Mouse (Mus musculus) intestine, embryonic 15.5 days (tissue): ENCODE results near the gene Slc19a3. TPM values are rescaled to one million over a fixed set of nuclear protein-coding genes. Genes with fewer than 3 reads are reported as not detected.

Experiments
- ATAC-seq: fragments of 200-750 bp; cut with Nextera tagmentation; 2 replicates; pipeline ENCODE4 v1.8.0; 2017; ENCODE audit warnings: moderate TSS enrichment, moderate library complexity
- H3K27ac ChIP-seq: fragments of 300-500 bp; sonication (generic); 2 replicates; pipeline ENCODE4 v1.5.1; 2015; ENCODE audit warnings: mild to moderate bottlenecking, inconsistent platforms
- H3K27me3 ChIP-seq: fragments of 300-500 bp; sonication (generic); replicated peaks from 2 replicates; pipeline ENCODE4 v1.6.1; 2015; ENCODE audit warnings: inconsistent platforms
- H3K36me3 ChIP-seq: fragments of 300-500 bp; sonication (generic); 2 replicates; pipeline ENCODE4 v1.6.1; 2015; ENCODE audit warnings: inconsistent platforms
- H3K4me1 ChIP-seq: fragments of 300-500 bp; sonication (generic); replicated peaks from 2 replicates; pipeline ENCODE4 v1.6.1; 2015; ENCODE audit warnings: inconsistent platforms
- H3K4me2 ChIP-seq: fragments of 300-500 bp; sonication (generic); replicated peaks from 2 replicates; pipeline ENCODE4 v1.6.1; 2015; ENCODE audit warnings: mild to moderate bottlenecking, inconsistent platforms
- H3K4me3 ChIP-seq: fragments of 300-500 bp; sonication (generic); replicated peaks from 2 replicates; pipeline ENCODE4 v1.5.1; 2015; ENCODE audit warnings: inconsistent platforms
- H3K9ac ChIP-seq: fragments of 300-500 bp; sonication (generic); 2 replicates; pipeline ENCODE4 v1.6.1; 2015; ENCODE audit warnings: inconsistent platforms
- H3K9me3 ChIP-seq: fragments of 300-500 bp; sonication (generic); 2 replicates; pipeline ENCODE4 v1.6.1; 2016; ENCODE audit warnings: inconsistent platforms
- WGBS: fragments of 180-500 bp; shearing (Covaris S2); methylation state at CpG from one replicate; pipeline ENCODE4 v1.1.7; 2015; 5-methylcytosine and 5-hydroxymethylcytosine counted together
- polyA plus RNA-seq: library from polyadenylated mRNA; unstranded; fragments of >200 nt; fragmentation: Nextera tagmentation; extraction: Ambion mirVana; gene quantifications from 2 replicates; pipeline ENCODE4 v1.2.1, GENCODE M21; 2015

Gene Slc19a3
- 1.0 and 1.1 TPM in 2 replicates for polyA plus RNA-seq

DNA sequence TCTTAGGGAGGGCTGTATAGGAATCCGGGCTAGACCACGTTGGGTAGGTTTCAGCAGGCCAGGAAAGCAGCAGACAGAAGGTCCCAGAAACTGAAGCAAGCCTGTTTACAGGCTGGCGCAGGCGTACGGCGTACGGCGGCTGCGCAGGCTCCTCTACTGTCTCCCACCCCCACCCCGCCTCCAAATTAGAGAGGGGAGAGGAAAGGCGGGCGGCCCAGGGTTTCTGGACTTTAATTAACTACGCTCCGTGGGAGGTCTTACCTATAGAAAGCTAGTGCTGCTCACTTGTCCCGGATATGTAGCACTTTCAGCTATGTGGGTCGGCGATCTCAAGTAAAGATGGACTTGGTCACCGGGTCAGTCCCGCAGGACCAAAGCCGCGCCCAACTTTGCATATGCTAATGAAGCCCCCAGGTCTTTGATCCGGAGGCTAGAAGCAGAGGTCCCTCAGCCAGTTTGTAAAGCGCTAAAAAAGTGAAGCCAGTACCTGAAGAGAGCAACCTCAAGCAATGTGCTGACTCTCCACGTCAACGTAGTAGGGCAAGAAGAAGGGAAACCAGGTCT lies at the start of gene Slc19a3:
Gene Slc19a3, minus strand, starts transcription at position 340 of the 564 bp plus-strand sequence.
- ATAC-seq = peak; percentile 85
- no peaks in the 10 kb centered on the region for H3K36me3 ChIP-seq
- H3K9ac ChIP-seq = peak within 1 kb of the TSS; percentile 39
- 2% methylated on average over 25 of the region's 25 CpGs for WGBS
- peak within 1 kb of the TSS; percentile 46 for H3K4me3 ChIP-seq
- H3K4me2 ChIP-seq = peak within 1 kb of the TSS; percentile 80
- H3K27ac ChIP-seq = no peak within 1 kb of the TSS
- no peaks in the 10 kb centered on the region for H3K27me3 ChIP-seq
- H3K9me3 ChIP-seq = no peaks in the 10 kb centered on the region
- 0 out of 2 replicates have a peak, but pooled peaks cover 5% of the 10 kb centered on the region for H3K4me1 ChIP-seq

DNA sequence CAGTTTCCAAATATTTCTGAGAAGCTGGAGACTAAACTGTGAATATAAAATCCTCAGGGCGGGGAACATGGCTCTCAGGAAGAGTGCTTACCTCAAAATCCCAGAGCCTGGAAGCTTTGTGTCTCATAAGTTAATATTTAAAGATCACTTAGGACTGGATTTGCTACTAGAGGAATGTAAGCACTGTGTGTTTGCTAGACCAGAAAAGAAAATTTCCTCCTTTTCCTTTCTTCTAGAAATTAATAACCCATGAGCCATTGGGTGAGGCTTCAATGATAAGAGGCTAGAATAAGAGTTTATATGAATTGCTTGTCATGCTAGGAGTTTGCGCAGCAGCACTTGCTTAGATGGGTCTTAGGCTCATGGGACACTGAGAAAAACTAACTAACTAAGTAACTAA lies 46.5 kb upstream of the Slc19a3 start:
- Histone ChIP-seq H3K4me1 (no peaks in the 10 kb centered on the region), H3K9me3 (no peaks in the 10 kb centered on the region), H3K27me3 (no peaks in the 10 kb centered on the region), H3K4me3 (no peak overlapping the region), H3K4me2 (no peak overlapping the region), H3K27ac (no peak overlapping the region), H3K9ac (no peak overlapping the region), H3K36me3 (no peaks in the 10 kb centered on the region)
- peak; percentile 79 for ATAC-seq
- WGBS = 48% methylated on average over 2 of the region's 2 CpGs

DNA sequence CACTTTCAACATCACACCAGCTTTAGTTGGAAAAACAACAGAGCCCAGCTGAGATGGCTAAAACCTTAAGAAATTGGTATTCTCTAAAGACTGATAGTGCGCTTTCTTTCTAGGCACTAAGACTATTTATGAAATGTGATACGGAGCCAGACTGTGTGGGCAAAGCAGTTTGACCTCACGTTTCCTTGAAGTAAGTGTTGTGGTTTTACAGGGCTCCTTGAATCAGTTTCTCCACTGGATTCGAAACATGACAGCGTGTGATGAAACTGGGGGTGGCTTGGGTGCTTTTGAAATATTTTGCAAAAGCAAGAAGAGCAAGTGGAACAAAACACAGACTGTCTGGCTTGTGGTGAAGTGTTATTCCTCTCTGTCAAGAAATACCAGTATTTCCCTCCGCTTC lies 38.8 kb upstream of the Slc19a3 start:
- no peak for ATAC-seq
- H3K4me1 ChIP-seq = no peaks in the 10 kb centered on the region
- no peaks in the 10 kb centered on the region for H3K27me3 ChIP-seq
- H3K27ac ChIP-seq = no peak overlapping the region
- no peaks in the 10 kb centered on the region for H3K36me3 ChIP-seq
- no peaks in the 10 kb centered on the region for H3K9me3 ChIP-seq
- H3K4me3 ChIP-seq = no peak overlapping the region
- H3K4me2 ChIP-seq = no peak overlapping the region
- no peak overlapping the region for H3K9ac ChIP-seq
- 69% methylated on average over 6 of the region's 6 CpGs for WGBS

DNA sequence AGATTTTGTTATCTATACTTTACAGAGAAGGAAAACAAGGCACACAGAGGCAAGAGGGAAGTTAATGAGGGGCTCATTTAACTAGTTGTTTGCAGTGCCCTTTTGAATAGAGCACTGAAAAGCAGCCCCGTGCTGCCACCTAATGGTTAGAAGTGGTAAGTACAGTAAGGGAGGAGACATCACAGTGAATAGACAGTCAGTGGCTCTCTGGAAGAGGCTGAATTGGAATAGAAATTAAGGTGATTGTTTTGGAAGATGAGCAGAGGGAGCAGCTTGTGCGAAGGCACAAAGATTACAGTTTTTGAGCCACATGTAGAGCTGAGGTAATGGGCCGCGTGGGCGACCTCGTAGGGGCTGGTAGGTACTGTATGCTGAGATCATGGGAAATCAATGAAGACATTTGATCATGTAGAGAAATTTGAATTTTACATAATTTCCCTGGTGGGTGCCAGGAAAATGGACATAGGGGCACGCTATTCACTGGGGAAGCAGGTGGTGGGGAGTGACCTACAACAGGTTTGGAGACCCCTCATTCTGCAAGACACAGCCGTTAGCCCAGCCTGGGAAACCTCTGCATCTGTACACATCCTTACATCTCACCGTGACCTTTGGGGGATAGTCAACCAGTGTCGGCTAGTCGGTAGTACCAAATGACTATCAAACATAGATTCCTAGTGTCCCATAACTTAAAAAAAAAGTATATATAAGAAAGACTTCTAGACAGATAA lies 38.1 kb upstream of the Slc19a3 start:
- H3K9ac ChIP-seq = no peak overlapping the region
- WGBS = 49% methylated on average over 11 of the region's 11 CpGs
- no peak overlapping the region for H3K27ac ChIP-seq
- H3K4me3 ChIP-seq = peak overlapping the region; percentile 18; the same call in 1 of the 2 replicates
- no peaks in the 10 kb centered on the region for H3K4me1 ChIP-seq
- peak; percentile 83 for ATAC-seq
- H3K9me3 ChIP-seq = no peaks in the 10 kb centered on the region
- no peaks in the 10 kb centered on the region for H3K36me3 ChIP-seq
- peak overlapping the region; percentile 33 for H3K4me2 ChIP-seq
- H3K27me3 ChIP-seq = no peaks in the 10 kb centered on the region

DNA sequence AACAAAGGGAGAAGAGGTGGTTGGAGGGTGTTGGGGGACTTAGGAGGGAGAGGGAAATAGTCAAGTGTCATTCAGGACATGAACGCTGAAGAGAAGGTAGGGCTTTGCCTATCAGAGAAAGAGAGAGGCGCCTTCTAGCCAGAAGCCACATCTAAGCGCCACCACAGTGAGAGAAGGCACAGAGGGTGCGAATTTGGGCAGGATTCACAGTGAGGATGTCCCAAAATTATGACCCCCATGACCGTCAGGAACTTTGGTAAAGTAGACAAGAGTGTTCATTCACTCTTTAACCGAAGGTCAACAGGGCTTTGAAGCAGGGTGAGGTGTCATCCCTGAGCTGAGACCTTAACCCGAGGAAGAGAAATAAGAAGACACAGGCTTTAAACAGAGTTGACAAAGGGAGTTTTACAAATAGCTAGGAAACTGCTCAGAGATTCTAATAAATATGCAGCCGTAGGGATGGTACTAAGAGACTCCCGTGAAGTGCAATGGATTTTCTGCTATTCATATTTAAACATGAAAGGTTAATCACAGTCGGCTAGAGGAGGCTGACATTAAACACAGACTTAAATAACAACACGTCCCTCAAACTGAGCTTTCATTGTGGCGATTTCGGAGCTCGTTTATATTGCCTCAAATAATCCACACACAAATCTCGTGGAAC lies 37.4 kb upstream of the Slc19a3 start:
- no peak overlapping the region for H3K9ac ChIP-seq
- WGBS = 38% methylated on average over 15 of the region's 15 CpGs
- peak overlapping the region; percentile 33 for H3K4me2 ChIP-seq
- no peak overlapping the region for H3K27ac ChIP-seq
- no peaks in the 10 kb centered on the region for H3K36me3 ChIP-seq
- H3K9me3 ChIP-seq = no peaks in the 10 kb centered on the region
- H3K27me3 ChIP-seq = no peaks in the 10 kb centered on the region
- ATAC-seq = 0 out of 2 replicates have a peak, but pooled peaks have one; percentile 13
- peak overlapping the region; percentile 18; the same call in 1 of the 2 replicates for H3K4me3 ChIP-seq
- H3K4me1 ChIP-seq = no peaks in the 10 kb centered on the region

DNA sequence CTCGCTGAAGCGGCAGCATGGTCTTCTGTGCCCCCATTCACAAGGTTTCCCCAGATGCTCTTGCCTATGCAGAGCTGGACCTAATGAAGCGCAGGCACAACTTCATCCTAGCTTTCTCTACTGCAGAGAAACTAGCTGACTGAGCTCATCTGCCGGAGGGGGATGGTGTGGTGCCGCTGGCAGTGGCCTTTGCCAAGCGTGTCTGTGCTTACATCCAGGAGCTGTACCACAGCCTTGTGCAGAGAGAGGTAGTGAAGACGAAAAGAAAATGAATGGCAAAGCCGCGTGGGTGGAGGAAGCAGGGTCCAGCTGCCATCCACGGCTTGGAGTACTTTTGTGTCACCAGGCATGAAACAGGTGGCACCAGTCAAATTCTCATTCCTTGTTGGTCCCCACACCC lies 29.0 kb upstream of the Slc19a3 start:
- Histone ChIP-seq H3K4me1 (no peaks in the 10 kb centered on the region), H3K4me3 (no peak overlapping the region), H3K27me3 (no peaks in the 10 kb centered on the region), H3K9ac (no peak overlapping the region), H3K27ac (no peak overlapping the region), H3K36me3 (no peaks in the 10 kb centered on the region), H3K4me2 (no peak overlapping the region), H3K9me3 (no peaks in the 10 kb centered on the region)
- WGBS = 90% methylated on average over 10 of the region's 10 CpGs
- no peak for ATAC-seq

DNA sequence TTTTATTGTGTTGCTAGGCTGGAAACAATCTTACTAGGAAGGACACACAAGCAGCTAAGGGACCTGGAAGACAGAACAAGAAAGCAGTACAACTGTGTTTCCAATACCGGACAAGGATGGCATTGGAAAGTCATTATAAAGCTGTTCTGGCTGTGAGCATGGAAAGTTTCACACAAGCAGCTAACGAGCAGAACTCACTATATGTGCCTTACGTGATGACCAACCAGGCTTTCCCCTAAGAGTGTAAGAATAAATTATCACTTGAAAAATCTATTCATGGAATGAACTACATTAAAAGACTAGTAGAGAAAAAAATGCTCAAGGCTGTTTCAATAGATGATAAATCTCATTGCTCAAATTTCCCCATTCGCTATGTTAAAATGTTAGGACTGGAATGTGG lies 28.3 kb upstream of the Slc19a3 start:
- Histone ChIP-seq H3K4me2 (no peak overlapping the region), H3K9me3 (no peaks in the 10 kb centered on the region), H3K27ac (no peak overlapping the region), H3K4me1 (no peaks in the 10 kb centered on the region), H3K36me3 (no peaks in the 10 kb centered on the region), H3K4me3 (no peak overlapping the region), H3K9ac (no peak overlapping the region), H3K27me3 (no peaks in the 10 kb centered on the region)
- 94% methylated on average over 4 of the region's 4 CpGs for WGBS
- ATAC-seq = no peak

DNA sequence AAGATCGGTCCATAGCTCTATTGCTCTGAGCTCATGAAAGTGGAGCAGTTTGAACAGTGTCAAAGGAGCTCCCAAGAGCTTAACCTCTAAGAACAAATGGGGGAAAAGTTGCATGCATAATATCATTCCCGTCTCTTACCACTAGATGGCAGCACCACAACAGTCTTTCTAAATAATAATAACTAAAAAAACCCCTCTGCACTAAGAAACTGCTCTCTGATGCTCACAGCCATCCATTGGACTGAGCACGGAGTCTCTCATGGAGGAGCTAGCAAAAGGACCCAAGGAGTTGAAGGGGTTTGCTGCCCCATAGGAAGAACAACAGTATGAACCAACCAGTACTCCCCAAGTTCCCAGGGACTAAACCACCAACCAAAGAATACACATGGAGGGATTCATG lies 26.6 kb upstream of the Slc19a3 start:
- Histone ChIP-seq H3K9ac (no peak overlapping the region), H3K9me3 (no peaks in the 10 kb centered on the region), H3K4me1 (no peaks in the 10 kb centered on the region), H3K4me3 (no peak overlapping the region), H3K36me3 (no peaks in the 10 kb centered on the region), H3K27ac (no peak overlapping the region), H3K27me3 (no peaks in the 10 kb centered on the region), H3K4me2 (no peak overlapping the region)
- ATAC-seq = 0 out of 2 replicates have a peak, but pooled peaks have one; percentile 32
- 20% methylated on average over 3 of the region's 3 CpGs for WGBS

DNA sequence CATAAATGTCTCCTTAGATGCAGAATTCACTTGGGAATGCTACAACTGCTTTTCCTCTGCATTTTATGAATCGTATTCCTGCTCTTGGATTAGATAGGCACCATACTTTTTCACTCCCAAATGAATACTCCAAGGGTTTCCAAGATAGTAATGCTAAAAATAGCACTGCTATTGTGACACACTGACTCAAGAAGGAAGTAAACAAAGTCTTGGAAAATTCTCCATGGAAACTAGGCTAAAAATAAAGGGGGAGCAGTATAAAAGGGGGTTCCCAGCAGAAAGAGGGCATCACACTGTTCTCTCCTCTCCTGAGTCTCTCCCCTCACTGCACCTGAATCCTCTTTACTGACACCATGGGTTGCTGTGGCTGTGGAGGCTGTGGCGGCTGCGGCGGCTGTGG lies 22.4 kb upstream of the Slc19a3 start, which contains the start of gene Krtap28-13:
Gene Krtap28-13, plus strand, starts transcription at position 288 of the 400 bp plus-strand sequence.
- Histone ChIP-seq H3K9me3 (no peaks in the 10 kb centered on the region), H3K4me3 (no peak within 1 kb of the TSS), H3K9ac (no peak within 1 kb of the TSS), H3K27me3 (no peaks in the 10 kb centered on the region), H3K27ac (no peak within 1 kb of the TSS), H3K36me3 (no peaks in the 10 kb centered on the region), H3K4me1 (no peaks in the 10 kb centered on the region), H3K4me2 (no peak within 1 kb of the TSS)
- WGBS = 90% methylated on average over 4 of the region's 4 CpGs
- ATAC-seq = no peak

DNA sequence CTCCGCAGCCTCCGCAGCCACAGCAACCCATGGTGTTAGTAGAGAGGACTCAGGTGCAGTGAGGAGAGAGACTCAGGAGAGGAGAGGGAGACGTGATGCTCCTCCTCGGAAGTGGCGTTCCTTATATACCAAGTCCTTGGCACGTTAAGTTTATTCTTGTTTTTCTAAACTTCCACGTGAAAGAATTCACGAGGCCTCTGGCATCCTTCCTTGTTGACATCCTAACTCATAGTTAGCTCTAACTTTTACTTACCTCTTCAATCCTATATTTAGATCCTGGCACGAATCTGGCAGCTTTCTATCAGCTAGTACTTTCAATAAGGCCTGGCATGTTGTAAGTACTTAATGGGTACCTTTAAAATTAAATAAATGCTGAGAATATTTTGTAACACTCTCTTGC lies 21.0 kb upstream of the Slc19a3 start, which contains the start of gene A030005K14Rik:
Gene A030005K14Rik, minus strand, starts transcription at position 101 of the 400 bp plus-strand sequence.
- WGBS = 85% methylated on average over 9 of the region's 9 CpGs
- no peak within 1 kb of the TSS for H3K27ac ChIP-seq
- ATAC-seq = no peak
- no peaks in the 10 kb centered on the region for H3K36me3 ChIP-seq
- no peaks in the 10 kb centered on the region for H3K9me3 ChIP-seq
- no peak within 1 kb of the TSS for H3K4me3 ChIP-seq
- H3K4me2 ChIP-seq = no peak within 1 kb of the TSS
- H3K4me1 ChIP-seq = no peaks in the 10 kb centered on the region
- H3K27me3 ChIP-seq = no peaks in the 10 kb centered on the region
- no peak within 1 kb of the TSS for H3K9ac ChIP-seq

DNA sequence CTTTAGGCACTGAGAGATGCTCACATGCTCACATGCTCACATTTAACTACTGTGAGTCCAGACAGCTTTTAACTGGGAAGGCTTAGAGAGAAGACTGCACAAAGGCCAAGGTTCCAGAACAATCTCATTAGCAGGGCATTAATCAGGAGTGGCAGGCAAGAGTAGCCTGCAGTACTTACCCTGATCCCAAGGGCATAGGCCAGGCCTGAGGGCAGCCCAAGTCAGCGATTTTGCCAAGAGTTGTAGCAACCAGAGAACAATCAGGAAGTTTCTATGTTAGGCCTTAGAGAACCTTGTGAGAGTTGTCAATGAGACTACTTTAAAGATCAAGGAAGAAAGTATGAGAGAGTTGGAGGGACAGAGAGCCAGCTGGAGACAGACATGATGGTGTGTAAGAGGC lies 20.2 kb upstream of the Slc19a3 start:
- Histone ChIP-seq H3K9me3 (no peaks in the 10 kb centered on the region), H3K4me3 (no peak overlapping the region), H3K4me2 (no peak overlapping the region), H3K4me1 (no peaks in the 10 kb centered on the region), H3K36me3 (no peaks in the 10 kb centered on the region), H3K9ac (no peak overlapping the region), H3K27me3 (no peaks in the 10 kb centered on the region), H3K27ac (no peak overlapping the region)
- no peak for ATAC-seq
- 45% methylated on average over 1 of the region's 1 CpGs for WGBS

DNA sequence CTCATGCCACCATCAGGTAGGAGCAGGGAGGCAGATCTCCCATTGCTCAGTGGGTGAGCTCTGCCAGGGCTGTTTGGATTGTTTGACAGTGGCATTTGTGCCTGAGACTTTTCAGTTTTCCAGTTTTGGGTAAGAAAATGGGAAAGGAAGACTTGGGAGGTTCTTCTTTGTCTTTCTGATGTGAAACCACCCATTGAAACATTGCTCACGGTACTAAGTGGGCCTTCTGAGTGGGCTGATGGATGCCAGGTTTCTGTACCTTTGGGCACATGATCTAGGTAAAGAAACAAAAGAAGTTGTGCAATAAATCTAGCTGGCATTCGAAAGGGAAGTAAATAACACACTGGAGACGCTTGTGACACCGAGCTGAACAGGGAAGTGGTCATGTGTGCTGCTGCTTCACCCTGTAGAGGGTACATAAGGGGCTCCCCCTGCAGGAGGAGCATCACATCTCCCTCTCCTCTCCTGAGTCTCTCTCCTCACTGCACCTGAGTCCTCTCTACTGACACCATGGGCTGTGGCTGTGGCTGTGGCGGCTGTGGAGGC lies 6.7 kb upstream of the Slc19a3 start, which contains the start of gene Gm47969:
Gene Gm47969, plus strand, starts transcription at position 51 of the 546 bp plus-strand sequence.
- H3K4me1 ChIP-seq = no peaks in the 10 kb centered on the region
- 77% methylated on average over 5 of the region's 5 CpGs for WGBS
- no peak within 1 kb of the TSS for H3K4me2 ChIP-seq
- no peak for ATAC-seq
- no peaks in the 10 kb centered on the region for H3K36me3 ChIP-seq
- no peaks in the 10 kb centered on the region; the same call in 1 of the 2 replicates for H3K27me3 ChIP-seq
- H3K9ac ChIP-seq = no peak within 1 kb of the TSS
- H3K27ac ChIP-seq = no peak within 1 kb of the TSS
- no peaks in the 10 kb centered on the region for H3K9me3 ChIP-seq
- no peak within 1 kb of the TSS for H3K4me3 ChIP-seq
